Mouse (Mus musculus) heart, embryonic 13.5 days (tissue): Measurements from ENCODE around the gene Uts2b. TPM values are rescaled to one million over a fixed set of nuclear protein-coding genes. Genes with fewer than 3 reads are reported as not detected.
"Not testable (repeated sequence)": the region's sequence is repeated elsewhere in the genome, so short reads cannot be mapped to it uniquely, and the experiment has no call there.

Experiments
- ATAC-seq: fragments of 200-750 bp; cut with Nextera tagmentation; 2 replicates; pipeline ENCODE4 v1.8.0; 2017; ENCODE audit warnings: moderate TSS enrichment; ENCODE audit not compliant: insufficient number of reproducible peaks, low FRiP score, low TSS enrichment; ENCODE audit errors: extremely low read depth
- H3K27ac ChIP-seq: fragments of 300-500 bp; sonication (generic); replicated peaks from 2 replicates; pipeline ENCODE4 v1.5.1; 2015; ENCODE audit warnings: moderate library complexity, mild to moderate bottlenecking, inconsistent platforms
- H3K27me3 ChIP-seq: fragments of 300-500 bp; sonication (generic); replicated peaks from 2 replicates; pipeline ENCODE4 v1.6.1; 2015; ENCODE audit warnings: mild to moderate bottlenecking, inconsistent platforms
- H3K36me3 ChIP-seq: fragments of 300-500 bp; sonication (generic); 2 replicates; pipeline ENCODE4 v1.6.1; 2015; ENCODE audit warnings: mild to moderate bottlenecking, inconsistent platforms
- H3K4me1 ChIP-seq: fragments of 300-500 bp; sonication (generic); 2 replicates; pipeline ENCODE4 v1.6.1; 2015; ENCODE audit warnings: inconsistent platforms
- H3K4me2 ChIP-seq: fragments of 300-500 bp; sonication (generic); 2 replicates; pipeline ENCODE4 v1.6.1; 2015; ENCODE audit warnings: inconsistent platforms, mild to moderate bottlenecking, moderate library complexity
- H3K4me3 ChIP-seq: fragments of 300-500 bp; sonication (generic); 2 replicates; pipeline ENCODE4 v1.5.1; 2015; ENCODE audit warnings: moderate library complexity, mild to moderate bottlenecking, inconsistent platforms
- H3K9ac ChIP-seq: fragments of 300-500 bp; sonication (generic); 2 replicates; pipeline ENCODE4 v1.6.1; 2015; ENCODE audit warnings: inconsistent platforms, mild to moderate bottlenecking, moderate library complexity
- H3K9me3 ChIP-seq: fragments of 300-500 bp; sonication (generic); 2 replicates; pipeline ENCODE4 v1.6.1; 2016; ENCODE audit warnings: inconsistent platforms
- WGBS: fragments of 180-500 bp; shearing (Covaris S2); methylation state at CpG from one replicate; pipeline ENCODE4 v1.1.7; 2015; ENCODE audit warnings: mixed read lengths; 5-methylcytosine and 5-hydroxymethylcytosine counted together
- polyA plus RNA-seq: library from polyadenylated mRNA; unstranded; fragments of >200 nt; fragmentation: Nextera tagmentation; extraction: Ambion mirVana; gene quantifications from 2 replicates; pipeline ENCODE4 v1.2.1, GENCODE M21; 2015

Uts2b gene
- polyA plus RNA-seq, 1 experiment from 2014 or later, result 12.3 TPM

- no peaks in the 10 kb centered on the region for H3K4me1 ChIP-seq
- no peak overlapping the region for H3K27ac ChIP-seq
- no peaks in the 10 kb centered on the region for H3K27me3 ChIP-seq
- WGBS, result 87% methylated on average over 2 of the region's 2 CpGs
- H3K4me2 ChIP-seq, result no peak overlapping the region
- H3K4me3 ChIP-seq, result no peak overlapping the region
- H3K9me3 ChIP-seq, result no peaks in the 10 kb centered on the region
- no peak overlapping the region for H3K9ac ChIP-seq
- H3K36me3 ChIP-seq, result no peaks in the 10 kb centered on the region
- ATAC-seq, result no peak
Measured at GRCm38 (mm10) chr16:27370700-27371099, 661 bp upstream of the Uts2b start.

- H3K9ac ChIP-seq, result no peak overlapping the region
- 90% methylated on average over 1 of the region's 1 CpGs for WGBS
Measured at GRCm38 (mm10) chr16:27360059-27360458, 10.0 kb downstream of the Uts2b start.

GRCm38 (mm10) chr16:27354464-27354863 is 15.6 kb downstream of the Uts2b start:
- no peak overlapping the region for H3K4me3 ChIP-seq
- no peaks in the 10 kb centered on the region for H3K4me1 ChIP-seq
- no peaks in the 10 kb centered on the region for H3K27me3 ChIP-seq
- H3K4me2 ChIP-seq, result no peak overlapping the region
- 43% methylated on average over 2 of the region's 2 CpGs for WGBS
- H3K36me3 ChIP-seq, result no peaks in the 10 kb centered on the region
- no peak overlapping the region for H3K9ac ChIP-seq
- no peaks in the 10 kb centered on the region for H3K9me3 ChIP-seq
- no peak for ATAC-seq
- no peak overlapping the region for H3K27ac ChIP-seq

More at GRCm38 (mm10) chr16:27360059-27360458, 10.0 kb downstream of the Uts2b start:
- no peak overlapping the region for H3K4me3 ChIP-seq
- H3K27me3 ChIP-seq, result no peaks in the 10 kb centered on the region
- H3K4me1 ChIP-seq, result no peaks in the 10 kb centered on the region
- H3K9me3 ChIP-seq, result no peaks in the 10 kb centered on the region
- H3K4me2 ChIP-seq, result no peak overlapping the region
- no peaks in the 10 kb centered on the region for H3K36me3 ChIP-seq
- H3K27ac ChIP-seq, result no peak overlapping the region
- no peak for ATAC-seq

GRCm38 (mm10) chr16:27349878-27350532 is 20.0 kb downstream of the Uts2b start:
- no peaks in the 10 kb centered on the region for H3K9me3 ChIP-seq
- H3K9ac ChIP-seq, result no peak overlapping the region
- ATAC-seq, result no peak
- no peak overlapping the region for H3K4me3 ChIP-seq
- H3K4me2 ChIP-seq, result no peak overlapping the region
- no peaks in the 10 kb centered on the region for H3K4me1 ChIP-seq
- WGBS, result 77% methylated on average over 7 of the region's 7 CpGs
- H3K27me3 ChIP-seq, result no peaks in the 10 kb centered on the region
- H3K36me3 ChIP-seq, result no peaks in the 10 kb centered on the region
- no peak overlapping the region for H3K27ac ChIP-seq

GRCm38 (mm10) chr16:27349235-27349634 is 20.8 kb downstream of the Uts2b start:
- Histone ChIP-seq H3K9ac (no peak overlapping the region), H3K4me1 (no peaks in the 10 kb centered on the region), H3K36me3 (no peaks in the 10 kb centered on the region), H3K4me3 (no peak overlapping the region), H3K27me3 (no peaks in the 10 kb centered on the region), H3K9me3 (no peaks in the 10 kb centered on the region), H3K4me2 (no peak overlapping the region), H3K27ac (no peak overlapping the region)
- WGBS, result 81% methylated on average over 2 of the region's 2 CpGs
- ATAC-seq, result no peak

GRCm38 (mm10) chr16:27348359-27348758 is 21.7 kb downstream of the Uts2b start:
- WGBS, result 66% methylated on average over 1 of the region's 1 CpGs
- Histone ChIP-seq H3K4me3 (no peak overlapping the region), H3K4me1 (no peaks in the 10 kb centered on the region), H3K36me3 (no peaks in the 10 kb centered on the region), H3K4me2 (no peak overlapping the region), H3K27ac (no peak overlapping the region), H3K9me3 (no peaks in the 10 kb centered on the region), H3K27me3 (no peaks in the 10 kb centered on the region), H3K9ac (no peak overlapping the region)
- ATAC-seq, result no peak

- no peaks in the 10 kb centered on the region for H3K36me3 ChIP-seq
- no peak overlapping the region for H3K9ac ChIP-seq
- H3K4me3 ChIP-seq, result no peak overlapping the region
- H3K4me2 ChIP-seq, result no peak overlapping the region
- H3K4me1 ChIP-seq, result no peaks in the 10 kb centered on the region
- 65% methylated on average over 3 of the region's 3 CpGs for WGBS
- no peak for ATAC-seq
- no peak overlapping the region for H3K27ac ChIP-seq
- no peaks in the 10 kb centered on the region for H3K9me3 ChIP-seq
- no peaks in the 10 kb centered on the region for H3K27me3 ChIP-seq
Measured at GRCm38 (mm10) chr16:27347521-27347920, 22.5 kb downstream of the Uts2b start.

GRCm38 (mm10) chr16:27326463-27326862 is 43.6 kb downstream of the Uts2b start:
- no peaks in the 10 kb centered on the region for H3K27me3 ChIP-seq
- H3K4me2 ChIP-seq, result no peak overlapping the region
- no peaks in the 10 kb centered on the region for H3K36me3 ChIP-seq
- no peak overlapping the region for H3K4me3 ChIP-seq
- H3K27ac ChIP-seq, result no peak overlapping the region
- WGBS, result 88% methylated on average over 2 of the region's 2 CpGs
- ATAC-seq, result no peak
- no peak overlapping the region for H3K9ac ChIP-seq
- H3K4me1 ChIP-seq, result no peaks in the 10 kb centered on the region
- H3K9me3 ChIP-seq, result no peaks in the 10 kb centered on the region

GRCm38 (mm10) chr16:27322047-27322446 is 48.0 kb downstream of the Uts2b start:
- H3K9ac ChIP-seq, result no peak overlapping the region
- no peaks in the 10 kb centered on the region for H3K27me3 ChIP-seq
- ATAC-seq, result no peak
- H3K4me3 ChIP-seq, result no peak overlapping the region
- H3K36me3 ChIP-seq, result no peaks in the 10 kb centered on the region
- no peak overlapping the region for H3K4me2 ChIP-seq
- no peak overlapping the region for H3K27ac ChIP-seq
- H3K4me1 ChIP-seq, result no peaks in the 10 kb centered on the region
- H3K9me3 ChIP-seq, result no peaks in the 10 kb centered on the region

- no peak overlapping the region for H3K9ac ChIP-seq
- no peaks in the 10 kb centered on the region for H3K36me3 ChIP-seq
Measured at GRCm38 (mm10) chr16:27319099-27319498, 50.9 kb downstream of the Uts2b start.

GRCm38 (mm10) chr16:27307189-27307588 is 62.9 kb downstream of the Uts2b start, which contains the start of gene Ostn:
Ostn (plus strand) TSS chr16:27307489.
- not testable (repeated sequence) for H3K9ac ChIP-seq, H3K4me1 ChIP-seq, H3K4me2 ChIP-seq, H3K4me3 ChIP-seq, H3K27me3 ChIP-seq, ATAC-seq, H3K9me3 ChIP-seq, H3K27ac ChIP-seq, H3K36me3 ChIP-seq
- 60% methylated on average over 4 of the region's 4 CpGs for WGBS

More at GRCm38 (mm10) chr16:27319099-27319498, 50.9 kb downstream of the Uts2b start:
- H3K4me1 ChIP-seq, result no peaks in the 10 kb centered on the region
- no peak overlapping the region for H3K27ac ChIP-seq
- ATAC-seq, result no peak
- no peak overlapping the region for H3K4me2 ChIP-seq
- no peak overlapping the region for H3K4me3 ChIP-seq
- H3K9me3 ChIP-seq, result no peaks in the 10 kb centered on the region
- no peaks in the 10 kb centered on the region for H3K27me3 ChIP-seq
- WGBS, result 63% methylated on average over 1 of the region's 1 CpGs
